Mouse (Mus musculus) C2C12 (cell line): ENCODE results near the gene Ptpn7. TPM values are rescaled to one million over a fixed set of nuclear protein-coding genes. Genes with fewer than 3 reads are reported as not detected.

Experiments used
- H3K27me3 ChIP-seq: one replicate; pipeline ENCODE4 v1.6.1; 2011; ENCODE audit not compliant: control insufficient read depth, insufficient read depth, insufficient read length
- H3K36me3 ChIP-seq: one replicate; pipeline ENCODE4 v1.6.1; 2011; ENCODE audit not compliant: control insufficient read depth, insufficient read depth
- H3K4me3 ChIP-seq: one replicate; pipeline ENCODE4 v1.5.1; 2011; ENCODE audit warnings: mild to moderate bottlenecking, control low read depth; ENCODE audit not compliant: poor library complexity, insufficient read depth, severe bottlenecking
- H3K79me2 ChIP-seq: one replicate; pipeline ENCODE4 v1.6.1; 2011; ENCODE audit not compliant: control insufficient read depth, insufficient read depth
- H3K79me3 ChIP-seq: one replicate; pipeline ENCODE4 v1.6.1; 2011; ENCODE audit warnings: low read depth, control low read depth
- H3ac ChIP-seq: one replicate; pipeline ENCODE3; 2011; ENCODE audit warnings: low read depth; ENCODE audit not compliant: control insufficient read depth, insufficient read length
- CEBPB ChIP-seq: IDR thresholded peaks from one replicate; pipeline ENCODE4 v1.6.1; 2011; ENCODE audit warnings: low read depth, mild to moderate bottlenecking, control low read depth, moderate library complexity
- CTCF ChIP-seq: IDR thresholded peaks from one replicate; pipeline ENCODE4 v1.5.1; 2011; ENCODE audit not compliant: control insufficient read depth, insufficient read depth, insufficient read length
- FOSL1 ChIP-seq: IDR thresholded peaks from one replicate; pipeline ENCODE4 v1.8.0; 2011; ENCODE audit warnings: mild to moderate bottlenecking, low read length; ENCODE audit not compliant: poor library complexity, insufficient read depth, severe bottlenecking
- MAX ChIP-seq: IDR thresholded peaks from one replicate; pipeline ENCODE4 v1.6.1; 2011; ENCODE audit warnings: mild to moderate bottlenecking, control low read depth
- MYOD1 ChIP-seq: IDR thresholded peaks from one replicate; pipeline ENCODE4 v1.6.1; 2011; ENCODE audit warnings: low read depth; ENCODE audit not compliant: control insufficient read depth, insufficient read length
- MYOG ChIP-seq: IDR thresholded peaks from one replicate; pipeline ENCODE4 v1.6.1; 2011; ENCODE audit not compliant: control insufficient read depth, insufficient read length; ENCODE audit errors: extremely low read depth
- USF1 ChIP-seq: IDR thresholded peaks from one replicate; pipeline ENCODE4 v1.6.1; 2011; ENCODE audit warnings: low read depth, mild to moderate bottlenecking, control low read depth, moderate library complexity
- polyA plus RNA-seq: library from polyadenylated mRNA; unstranded; fragments of >200 nt; fragmentation: generic; extraction: Trizol; gene quantifications from one replicate; pipeline ENCODE4 v1.2.1, GENCODE M21; 2012; ENCODE audit warnings: missing spikeins

Ptpn7 gene
- polyA plus RNA-seq, 1 experiment, result 0.80 TPM

DNA sequence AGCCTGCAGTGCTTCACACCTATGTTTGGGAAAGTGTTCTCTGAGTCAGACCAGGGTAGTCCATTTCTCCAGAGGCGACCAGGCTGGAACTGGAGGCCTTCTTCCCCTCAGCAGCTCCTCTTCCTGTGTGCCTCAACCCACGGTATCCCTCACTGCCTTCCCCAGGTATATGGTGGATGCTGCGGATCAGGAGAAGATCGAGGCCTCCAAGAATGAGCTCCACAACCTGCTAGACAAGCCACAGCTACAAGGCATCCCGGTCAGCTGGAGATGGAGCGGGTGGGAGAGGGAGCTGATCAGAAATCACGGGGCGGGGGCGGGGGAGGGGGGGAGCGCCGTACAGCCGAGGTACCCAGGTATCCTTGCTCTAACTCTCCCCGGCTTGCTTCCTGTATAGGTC lies 21.5 kb downstream of the Ptpn7 start:
- H3K79me3 ChIP-seq, result peaks cover 18% of the 10 kb centered on the region
- H3ac ChIP-seq, result no peak overlapping the region
- peaks cover 36% of the 10 kb centered on the region for H3K79me2 ChIP-seq
- no peak overlapping the region for H3K4me3 ChIP-seq
- peaks cover 36% of the 10 kb centered on the region for H3K36me3 ChIP-seq
- TF ChIP-seq MAX, result no peak
- no peak for TF ChIP-seq MYOG
- TF ChIP-seq USF1, result no peak
- no peak for TF ChIP-seq MYOD1
- no peak for TF ChIP-seq CTCF
- no peak for TF ChIP-seq FOSL1
- no peak for TF ChIP-seq CEBPB
- H3K27me3 ChIP-seq, result no peaks in the 10 kb centered on the region

DNA sequence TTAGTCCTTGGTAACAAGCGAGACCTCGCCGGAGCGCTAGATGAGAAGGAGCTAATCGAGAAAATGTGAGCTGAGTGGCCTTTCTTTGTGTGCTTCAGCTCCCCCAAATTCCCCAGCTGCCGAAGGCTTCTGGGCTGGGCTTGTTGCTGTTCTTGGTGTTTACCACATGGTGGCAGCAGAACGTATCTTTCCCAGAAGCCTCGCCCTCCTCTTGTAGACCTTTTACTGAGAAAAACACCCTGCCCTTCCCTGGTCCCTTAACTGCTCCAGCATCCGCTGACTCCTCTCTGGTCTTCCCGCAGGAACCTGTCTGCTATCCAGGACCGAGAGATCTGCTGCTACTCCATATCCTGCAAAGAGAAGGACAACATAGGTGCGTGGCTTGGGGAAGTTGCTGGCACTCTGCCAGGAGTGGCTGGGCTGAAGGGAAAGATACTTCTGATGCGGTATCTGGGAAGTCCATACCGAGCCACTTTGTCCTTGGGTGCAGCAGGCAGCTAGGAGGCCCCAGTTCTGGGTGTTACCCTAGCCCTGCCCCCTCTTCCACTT lies 22.0 kb downstream of the Ptpn7 start:
- Histone ChIP-seq H3K79me3 (peaks cover 17% of the 10 kb centered on the region), H3K36me3 (peaks cover 36% of the 10 kb centered on the region), H3K27me3 (no peaks in the 10 kb centered on the region), H3K79me2 (peaks cover 31% of the 10 kb centered on the region), H3ac (peak overlapping the region; percentile 45), H3K4me3 (no peak overlapping the region)
- TF ChIP-seq MAX (no peak), MYOG (no peak), MYOD1 (no peak), CTCF (peak; percentile 8), FOSL1 (no peak), USF1 (no peak), CEBPB (no peak)

DNA sequence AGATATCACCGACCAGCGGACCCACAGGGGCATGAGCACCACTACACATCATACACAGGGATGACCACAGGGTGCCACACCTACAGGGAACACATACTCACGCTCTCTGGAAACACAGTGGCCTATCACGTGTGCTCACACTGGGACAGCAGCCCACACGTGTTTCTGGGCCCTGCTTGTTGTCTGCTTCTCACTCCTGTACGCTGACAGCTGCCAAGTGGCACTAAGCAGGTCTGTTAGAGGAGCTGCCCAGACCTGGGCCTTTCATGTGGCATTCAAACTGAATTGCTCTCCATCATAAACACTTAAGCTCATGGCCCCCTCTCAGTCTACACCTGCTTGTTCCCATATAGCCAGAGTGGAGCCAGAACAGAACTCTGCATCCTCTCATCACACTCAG lies 23.8 kb downstream of the Ptpn7 start:
- Histone ChIP-seq H3K79me3 (peaks cover 7% of the 10 kb centered on the region), H3K79me2 (peaks cover 13% of the 10 kb centered on the region), H3K36me3 (peaks cover 36% of the 10 kb centered on the region), H3K27me3 (no peaks in the 10 kb centered on the region), H3ac (no peak overlapping the region), H3K4me3 (no peak overlapping the region)
- no peak for TF ChIP-seq CTCF
- TF ChIP-seq CEBPB, result no peak
- no peak for TF ChIP-seq USF1
- no peak for TF ChIP-seq FOSL1

DNA sequence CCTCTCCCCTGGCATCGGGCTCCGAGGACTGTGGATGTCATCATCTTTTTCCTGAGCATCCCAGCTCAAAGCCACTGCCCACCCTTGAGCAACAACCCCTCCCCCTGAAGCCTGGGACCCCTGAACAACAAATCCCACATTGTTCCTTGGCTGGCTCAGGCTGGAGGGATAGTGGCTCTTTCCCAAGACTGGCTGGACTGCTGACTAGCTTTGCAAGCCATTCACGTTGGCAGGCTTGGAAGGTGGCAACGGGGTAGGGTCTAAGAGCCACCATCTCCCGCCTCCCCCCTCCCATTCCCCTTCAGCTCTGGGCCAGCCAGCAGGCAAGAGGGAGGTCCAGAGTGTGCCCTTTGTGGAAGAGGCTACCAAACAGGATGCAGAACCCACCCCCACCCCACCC lies 26.1 kb downstream of the Ptpn7 start:
- TF ChIP-seq MYOD1, result no peak
- no peak for TF ChIP-seq CEBPB
- no peak for TF ChIP-seq MYOG
- no peak for TF ChIP-seq FOSL1
- no peak for TF ChIP-seq MAX
- TF ChIP-seq CTCF, result no peak
- no peak for TF ChIP-seq USF1
- no peaks in the 10 kb centered on the region for H3K79me2 ChIP-seq
- H3K4me3 ChIP-seq, result no peak overlapping the region
- H3K36me3 ChIP-seq, result peaks cover 27% of the 10 kb centered on the region
- H3K27me3 ChIP-seq, result no peaks in the 10 kb centered on the region
- H3K79me3 ChIP-seq, result no peaks in the 10 kb centered on the region
- no peak overlapping the region for H3ac ChIP-seq

DNA sequence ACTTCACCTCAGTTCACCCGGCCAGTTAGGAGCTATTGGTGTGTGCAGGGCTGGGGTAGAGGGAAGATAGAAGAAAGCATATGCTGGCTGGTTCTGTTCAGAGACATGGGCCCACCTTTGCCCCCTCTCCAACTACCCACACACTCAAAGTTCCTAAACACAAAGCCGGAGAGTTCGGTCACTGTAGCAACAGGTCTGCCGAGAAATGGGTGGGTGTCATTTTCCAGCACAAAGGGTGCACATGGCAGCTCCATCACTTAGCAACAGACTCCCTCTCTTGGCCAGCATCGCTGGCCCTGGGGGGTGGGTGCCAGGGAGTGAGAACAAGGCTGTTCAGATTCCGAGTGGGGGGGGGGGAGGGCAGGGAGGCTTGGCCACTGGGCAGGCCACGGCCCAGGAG lies 26.6 kb downstream of the Ptpn7 start:
- H3K27me3 ChIP-seq, result no peaks in the 10 kb centered on the region
- H3K4me3 ChIP-seq, result no peak overlapping the region
- H3ac ChIP-seq, result no peak overlapping the region
- H3K79me2 ChIP-seq, result no peaks in the 10 kb centered on the region
- TF ChIP-seq CTCF, result no peak
- TF ChIP-seq MYOD1, result no peak
- TF ChIP-seq FOSL1, result no peak
- TF ChIP-seq MYOG, result no peak
- TF ChIP-seq USF1, result no peak
- TF ChIP-seq MAX, result no peak
- H3K79me3 ChIP-seq, result no peaks in the 10 kb centered on the region
- H3K36me3 ChIP-seq, result peaks cover 27% of the 10 kb centered on the region

DNA sequence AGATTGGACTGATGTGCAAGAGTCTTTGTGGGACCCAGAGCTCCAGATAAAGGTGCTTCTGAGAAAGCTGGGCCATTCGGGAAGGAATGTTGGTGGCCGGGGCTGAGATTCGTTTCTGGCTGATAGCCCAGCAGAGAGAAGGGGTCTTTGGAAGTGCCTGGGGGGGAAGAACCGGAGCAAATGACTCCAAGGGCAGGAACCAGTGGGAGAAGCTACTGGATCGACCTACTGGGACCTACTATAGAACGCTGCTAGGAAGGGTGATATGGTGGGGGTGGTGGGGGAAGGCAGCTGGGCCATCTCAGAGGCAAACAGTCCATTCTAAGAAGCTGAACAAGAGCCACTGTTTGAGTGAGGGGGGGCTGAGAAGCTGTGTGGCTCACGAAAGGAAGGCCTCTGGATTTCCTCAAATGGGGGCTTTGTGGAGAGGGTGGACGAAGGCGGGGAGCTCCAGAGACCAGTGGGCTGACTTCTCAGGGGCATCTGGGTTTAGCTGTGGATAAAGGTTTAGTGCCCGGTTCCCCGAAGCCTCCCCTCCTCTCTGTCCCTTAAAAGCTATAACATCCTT lies 27.1 kb downstream of the Ptpn7 start:
- no peaks in the 10 kb centered on the region for H3K79me2 ChIP-seq
- TF ChIP-seq MYOG (no peak), MAX (no peak), CTCF (no peak), MYOD1 (no peak), CEBPB (no peak), USF1 (no peak), FOSL1 (no peak)
- H3K4me3 ChIP-seq, result no peak overlapping the region
- H3K27me3 ChIP-seq, result no peaks in the 10 kb centered on the region
- H3K36me3 ChIP-seq, result peaks cover 26% of the 10 kb centered on the region
- no peaks in the 10 kb centered on the region for H3K79me3 ChIP-seq
- H3ac ChIP-seq, result no peak overlapping the region
